Mouse (Mus musculus): Measurements from ENCODE around the gene Krt5.

Krt5 gene

DNA sequence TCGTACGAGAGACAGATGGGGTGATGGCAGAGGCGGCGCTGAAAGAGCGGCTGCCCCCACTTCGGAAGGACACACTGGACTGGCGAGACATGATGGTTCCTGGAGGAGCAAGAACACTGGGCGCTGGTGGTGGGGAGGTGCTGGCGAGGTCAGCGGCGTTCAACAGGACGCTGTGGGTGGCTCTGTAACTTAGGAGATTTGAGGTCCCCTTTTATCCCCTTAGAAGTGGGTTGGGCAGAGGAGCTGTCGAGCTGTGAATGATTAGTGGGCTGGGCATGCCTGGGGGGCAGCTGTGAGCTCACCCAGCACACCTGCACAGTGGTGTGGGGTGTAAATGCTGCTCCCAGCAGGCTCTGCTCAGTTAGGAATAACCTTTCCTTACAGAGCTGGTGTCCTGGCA lies at the start of gene Krt5:
Gene Krt5 (minus strand): TSS at position 179 of the 400 bp plus-strand sequence.
- no peak for TF ChIP-seq GATA4 (IDR thresholded peaks at IDR 0.05; ENCODE audit: insufficient replicate concordance, low read length)

- no peak for TF ChIP-seq GATA4 (IDR thresholded peaks at IDR 0.05; ENCODE audit: insufficient replicate concordance, low read length)
Observed at GRCm38 (mm10) chr15:101742711-101743110, 30.0 kb upstream of the Krt5 start, which contains the start of gene Krt71. Gene Krt71, minus strand, starts transcription at chr15:101743109.

DNA sequence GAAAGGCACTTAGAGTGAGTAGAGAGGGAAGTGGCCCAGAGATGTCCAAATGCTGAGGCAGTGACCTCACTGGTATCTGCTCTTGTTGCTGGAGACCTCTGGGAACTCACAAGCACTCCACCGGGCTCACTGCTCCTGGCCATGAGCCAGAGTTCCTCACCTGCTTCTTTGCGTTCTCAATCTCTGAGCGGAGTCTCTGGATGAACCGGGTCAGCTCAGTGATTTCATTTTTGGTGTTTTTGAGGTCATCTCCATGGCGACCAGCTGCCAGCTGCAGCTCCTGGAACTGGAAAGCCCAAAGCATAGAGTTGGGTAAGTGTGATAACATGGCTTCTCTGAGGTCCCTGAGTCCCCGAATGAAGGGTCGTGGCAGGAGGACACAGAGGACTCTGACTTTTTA lies 25.1 kb upstream of the Krt5 start:
- TF ChIP-seq GATA4 (IDR thresholded peaks at IDR 0.05; ENCODE audit: insufficient replicate concordance, low read length), result no peak

- no peak for TF ChIP-seq GATA4 (IDR thresholded peaks at IDR 0.05; ENCODE audit: insufficient replicate concordance, low read length)
Observed at GRCm38 (mm10) chr15:101730653-101731052, 18.0 kb upstream of the Krt5 start.

- TF ChIP-seq GATA4 (IDR thresholded peaks at IDR 0.05; ENCODE audit: insufficient replicate concordance, low read length), result no peak
Observed at GRCm38 (mm10) chr15:101724686-101725085, 12.0 kb upstream of the Krt5 start.

DNA sequence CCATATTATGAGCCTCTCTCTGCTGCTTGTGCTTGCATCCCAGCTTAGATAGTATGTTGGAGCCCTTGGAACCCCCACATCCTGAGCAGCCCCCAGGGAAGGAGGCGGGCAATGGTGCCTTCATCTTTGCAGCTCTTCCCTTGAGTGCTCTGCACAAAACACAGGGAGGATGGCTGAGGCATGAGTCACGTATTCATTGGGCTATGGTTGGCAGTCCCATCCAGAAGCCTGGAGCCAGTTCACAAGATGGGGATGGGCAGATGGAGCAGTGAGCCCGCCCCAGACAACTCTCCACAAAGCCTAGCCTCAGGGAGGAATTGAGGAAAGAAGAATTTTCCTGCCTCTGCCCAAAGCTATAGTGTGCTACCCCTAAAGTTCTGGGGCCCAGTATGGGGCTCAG lies 3.1 kb upstream of the Krt5 start:
- TF ChIP-seq GATA4 (IDR thresholded peaks at IDR 0.05; ENCODE audit: insufficient replicate concordance, low read length), result no peak

GRCm38 (mm10) chr15:101714356-101714755 lies 1.7 kb upstream of the Krt5 start:
- no peak for TF ChIP-seq GATA4 (IDR thresholded peaks at IDR 0.05; ENCODE audit: insufficient replicate concordance, low read length)

- TF ChIP-seq GATA4 (IDR thresholded peaks at IDR 0.05; ENCODE audit: insufficient replicate concordance, low read length), result no peak
Observed at GRCm38 (mm10) chr15:101713731-101714130, 1.0 kb upstream of the Krt5 start.

DNA sequence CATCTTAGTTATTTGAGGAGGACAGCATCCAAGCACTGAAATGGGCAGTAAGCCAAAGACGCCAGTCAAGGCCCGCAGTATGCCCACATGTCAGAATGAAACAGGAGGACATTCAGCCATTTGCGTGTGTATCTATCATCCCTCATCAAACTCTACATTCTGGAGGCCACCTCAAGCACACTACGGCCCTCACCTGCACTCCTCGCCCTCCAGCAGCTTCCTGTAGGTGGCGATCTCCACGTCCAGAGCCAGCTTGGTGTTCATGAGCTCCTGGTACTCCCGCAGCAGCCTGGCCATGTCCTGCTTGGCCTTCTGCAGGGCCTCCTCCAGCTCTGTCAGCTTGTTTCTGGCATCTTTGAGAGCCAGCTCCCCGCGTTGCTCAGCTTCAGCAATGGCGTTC lies 4.0 kb downstream of the Krt5 start:
- no peak for TF ChIP-seq GATA4 (IDR thresholded peaks at IDR 0.05; ENCODE audit: insufficient replicate concordance, low read length)

GRCm38 (mm10) chr15:101707454-101707853 lies 5.2 kb downstream of the Krt5 start:
- TF ChIP-seq GATA4 (IDR thresholded peaks at IDR 0.05; ENCODE audit: insufficient replicate concordance, low read length), result no peak

DNA sequence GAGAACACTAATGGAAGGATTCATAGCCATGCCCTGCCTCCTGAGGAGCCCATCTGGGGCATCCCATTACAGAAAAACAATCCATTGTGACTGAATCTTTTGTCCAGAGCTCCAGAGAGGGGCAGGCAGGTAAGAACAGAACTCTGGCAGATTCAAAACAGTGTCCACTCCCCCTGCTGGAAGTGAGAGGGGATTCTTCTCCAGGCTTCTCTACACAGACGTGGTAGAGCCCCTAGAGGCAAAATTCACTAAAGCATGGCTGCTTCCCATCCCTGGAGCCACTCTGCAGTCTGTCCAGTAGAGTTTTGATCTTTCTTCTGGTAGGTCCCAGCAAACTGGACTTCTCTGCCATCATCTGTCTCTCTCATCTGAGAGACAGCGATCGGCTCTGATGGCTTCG lies 8.6 kb downstream of the Krt5 start:
- no peak for TF ChIP-seq GATA4 (IDR thresholded peaks at IDR 0.05; ENCODE audit: insufficient replicate concordance, low read length)

- no peak for TF ChIP-seq GATA4 (IDR thresholded peaks at IDR 0.05; ENCODE audit: insufficient replicate concordance, low read length)
Observed at GRCm38 (mm10) chr15:101702380-101702779, 10.3 kb downstream of the Krt5 start.

DNA sequence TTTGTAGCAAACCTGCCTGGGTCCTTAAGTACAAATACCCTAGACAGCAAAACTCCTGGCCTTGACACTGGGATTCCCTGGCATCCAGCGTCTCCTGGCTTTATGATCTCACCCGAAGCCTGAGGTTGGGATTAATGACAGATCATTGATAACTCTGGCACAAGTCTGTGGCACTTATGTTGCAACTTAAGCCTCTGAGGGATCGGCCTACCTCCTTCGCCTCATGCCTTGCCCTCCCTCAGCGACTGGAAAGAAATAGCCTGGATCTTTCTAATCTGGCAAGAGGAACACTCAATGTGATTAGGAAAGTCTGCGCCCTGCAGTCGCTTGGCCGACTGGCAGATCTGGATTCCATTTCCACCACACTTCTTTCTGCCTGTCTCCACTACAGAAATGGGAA lies 12.8 kb downstream of the Krt5 start:
- no peak for TF ChIP-seq GATA4 (IDR thresholded peaks at IDR 0.05; ENCODE audit: insufficient replicate concordance, low read length)

GRCm38 (mm10) chr15:101699192-101699591 lies 13.5 kb downstream of the Krt5 start:
- TF ChIP-seq GATA4 (IDR thresholded peaks at IDR 0.05; ENCODE audit: insufficient replicate concordance, low read length), result no peak

- TF ChIP-seq GATA4 (IDR thresholded peaks at IDR 0.05; ENCODE audit: insufficient replicate concordance, low read length), result no peak
Observed at GRCm38 (mm10) chr15:101697326-101698188, 15.1 kb downstream of the Krt5 start.

DNA sequence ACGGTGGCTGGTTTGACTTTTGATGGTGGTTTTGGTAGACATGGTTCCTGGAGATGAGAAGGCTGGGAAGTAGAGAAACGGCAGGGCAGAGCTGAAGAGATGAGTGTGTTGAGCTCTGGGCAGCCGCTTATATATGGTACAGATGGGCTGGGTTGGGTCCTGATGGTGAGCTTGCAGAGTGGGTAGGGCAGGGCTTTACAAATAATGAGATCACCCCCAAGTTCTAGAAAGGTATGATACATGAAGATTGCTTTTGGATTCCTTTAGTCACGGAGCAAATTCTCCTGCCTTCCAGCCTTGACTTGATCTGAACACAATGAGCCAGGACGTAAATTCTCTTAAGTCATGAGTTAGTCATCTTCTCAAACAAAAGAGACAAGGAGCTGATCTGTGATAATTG lies 18.5 kb downstream of the Krt5 start, which contains the start of gene Krt6a:
Gene Krt6a (minus strand): TSS at position 101 of the 400 bp plus-strand sequence.
- no peak for TF ChIP-seq GATA4 (IDR thresholded peaks at IDR 0.05; ENCODE audit: insufficient replicate concordance, low read length)

DNA sequence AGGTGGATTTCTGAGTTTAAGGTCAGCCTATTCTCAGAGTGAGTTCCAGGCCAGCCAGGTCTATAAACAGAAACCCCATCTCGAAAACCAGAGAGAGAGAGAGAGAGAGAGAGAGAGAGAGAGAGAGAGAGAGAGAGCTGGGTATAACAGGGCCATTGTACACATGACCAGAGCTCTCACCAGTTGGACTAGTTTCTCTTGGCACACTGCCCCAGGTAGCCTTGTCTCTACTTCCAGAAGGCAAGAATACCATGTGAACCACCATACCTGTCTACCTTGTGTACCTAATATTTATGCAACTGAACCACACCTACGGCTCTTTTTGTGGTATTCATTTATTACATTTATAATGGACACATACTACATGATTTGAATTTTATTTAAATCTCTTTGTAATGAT lies 24.5 kb downstream of the Krt5 start:
- TF ChIP-seq GATA4 (IDR thresholded peaks at IDR 0.05; ENCODE audit: insufficient replicate concordance, low read length), result no peak
